ENCODE assay signal across 16 mouse cellular contexts in the genomic region with DNA sequence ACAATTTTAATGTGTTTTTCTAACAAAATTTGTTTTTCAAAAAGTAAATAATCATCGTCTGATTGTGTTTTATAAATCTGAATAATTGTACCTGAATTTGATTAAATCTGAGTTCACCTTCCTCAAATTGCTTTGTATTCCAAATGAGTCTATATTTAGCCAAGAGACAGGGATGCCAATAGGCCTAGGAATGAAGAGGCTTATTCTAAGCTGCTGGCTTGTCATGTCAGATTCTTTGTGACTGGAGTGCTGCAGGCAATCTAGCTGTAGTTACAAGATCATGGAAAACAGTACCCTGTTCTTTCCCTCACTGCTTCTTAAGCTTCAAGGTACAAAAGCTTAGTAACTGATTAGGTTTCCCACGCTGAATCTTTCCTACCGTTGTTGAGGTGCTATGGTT.
"Had no signal": no experiment of that assay in that cellular context is flagged by ENCODE, and none has a peak within 500 bp of the region (broad histone marks: within the 10 kb centered on the region; RNA-seq: fewer than 3 reads in every experiment).

No protein-coding gene starts in this region.

- H3K36me3 ChIP-seq: midbrain, embryonic 10.5 days; midbrain, embryonic 12.5 days; neural tube, embryonic 13.5 days; neural tube, embryonic 15.5 days; stomach, embryonic 15.5 days had no signal

- H3K4me3 ChIP-seq: midbrain, embryonic 10.5 days; midbrain, embryonic 12.5 days; myocyte; neural tube, embryonic 13.5 days; neural tube, embryonic 15.5 days; stomach, embryonic 15.5 days had no signal

- H3K9ac ChIP-seq: liver, embryonic 14.5 days; lung, embryonic 14.5 days; midbrain, embryonic 12.5 days; neural tube, embryonic 13.5 days; neural tube, embryonic 15.5 days; stomach, embryonic 15.5 days had no signal

- H3K4me1 ChIP-seq: midbrain, embryonic 10.5 days; midbrain, embryonic 12.5 days; neural tube, embryonic 13.5 days; neural tube, embryonic 15.5 days; stomach, embryonic 15.5 days had no signal

- H3K27ac ChIP-seq: liver, embryonic 14.5 days; midbrain, embryonic 10.5 days; midbrain, embryonic 12.5 days; neural tube, embryonic 13.5 days; neural tube, embryonic 15.5 days; stomach, embryonic 15.5 days; stomach, postnatal 0 days had no signal

- H3K4me2 ChIP-seq: lung, embryonic 14.5 days; midbrain, embryonic 12.5 days; neural tube, embryonic 13.5 days; neural tube, embryonic 15.5 days; stomach, embryonic 15.5 days had no signal

- DNase-seq: lung, adult 18-20 months; lung, embryonic 14.5 days; lung, postnatal 10 days; lung, postnatal 4 days; right cerebral cortex, postnatal 14 days; thymus, adult 2 months; thymus, postnatal 36 days had no signal

- H3K27me3 ChIP-seq: midbrain, embryonic 12.5 days; neural tube, embryonic 13.5 days; neural tube, embryonic 15.5 days; stomach, embryonic 15.5 days had no signal

- ATAC-seq: midbrain, embryonic 16.5 days had no signal

- H3K9me3 ChIP-seq: midbrain, embryonic 10.5 days; midbrain, embryonic 12.5 days; neural tube, embryonic 13.5 days; neural tube, embryonic 15.5 days; stomach, embryonic 15.5 days had no signal
